Mouse (Mus musculus): ENCODE data around the gene Il5.

The Il5 gene
- long read RNA-seq, experiment 1, result 0 reads
- long read RNA-seq, experiment 2, result 0 reads

DNA sequence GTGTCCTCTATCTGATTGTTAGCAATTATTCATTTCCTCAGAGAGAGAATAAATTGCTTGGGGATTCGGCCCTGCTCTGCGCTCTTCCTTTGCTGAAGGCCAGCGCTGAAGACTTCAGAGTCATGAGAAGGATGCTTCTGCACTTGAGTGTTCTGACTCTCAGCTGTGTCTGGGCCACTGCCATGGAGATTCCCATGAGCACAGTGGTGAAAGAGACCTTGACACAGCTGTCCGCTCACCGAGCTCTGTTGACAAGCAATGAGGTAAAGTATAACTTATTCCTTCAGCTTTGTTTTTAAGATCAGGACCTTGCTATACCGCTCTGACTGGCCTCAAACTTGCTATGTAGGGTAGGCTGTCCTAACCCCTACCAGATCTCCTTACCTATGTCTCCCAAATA, at the start of gene Il5:
Gene Il5 (plus strand): TSS at position 80 of the 400 bp plus-strand sequence.
- intact Hi-C loops (cut with DNase I), result no loop called here

DNA sequence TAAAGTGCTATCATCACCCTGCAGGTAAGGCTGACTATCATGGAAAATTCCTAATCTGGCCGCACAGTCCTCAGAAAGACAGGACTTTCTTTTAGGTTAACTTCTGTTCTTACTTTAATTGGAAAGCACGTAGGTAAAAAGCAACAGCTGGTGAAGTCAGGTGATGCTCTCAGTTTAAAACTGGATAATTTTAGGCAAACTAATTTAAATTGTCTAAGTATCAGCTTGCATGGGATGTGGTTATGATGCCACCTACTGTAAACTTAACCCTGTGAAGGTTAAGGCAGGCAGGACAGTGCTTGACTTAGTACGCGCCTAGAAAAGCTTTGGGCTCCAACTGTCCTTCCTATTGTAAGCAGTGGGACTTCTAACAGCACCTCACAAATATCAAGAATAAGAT, 49.2 kb upstream of the Il5 start:
- intact Hi-C loops (cut with DNase I), result no loop called here

DNA sequence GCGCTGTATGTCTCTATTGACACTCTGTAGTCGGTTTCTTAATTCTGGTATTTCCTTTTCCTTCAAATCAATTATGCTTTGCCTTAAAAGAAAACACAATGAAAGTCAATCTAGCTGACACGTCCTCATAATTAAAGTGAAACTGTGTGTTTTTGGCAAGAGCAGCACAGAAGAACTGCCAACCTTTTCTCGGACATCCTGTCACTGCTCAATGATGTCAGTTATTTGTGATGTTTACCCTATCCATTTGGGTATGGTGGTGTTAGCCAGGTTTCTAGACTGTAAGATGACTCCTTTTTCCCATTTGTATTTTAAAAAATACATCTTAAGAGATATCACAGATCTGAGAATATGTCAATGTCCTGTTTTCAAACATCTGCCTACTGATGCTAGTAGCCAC, 40.5 kb upstream of the Il5 start:
- intact Hi-C loops (cut with DNase I), result no loop called here

DNA sequence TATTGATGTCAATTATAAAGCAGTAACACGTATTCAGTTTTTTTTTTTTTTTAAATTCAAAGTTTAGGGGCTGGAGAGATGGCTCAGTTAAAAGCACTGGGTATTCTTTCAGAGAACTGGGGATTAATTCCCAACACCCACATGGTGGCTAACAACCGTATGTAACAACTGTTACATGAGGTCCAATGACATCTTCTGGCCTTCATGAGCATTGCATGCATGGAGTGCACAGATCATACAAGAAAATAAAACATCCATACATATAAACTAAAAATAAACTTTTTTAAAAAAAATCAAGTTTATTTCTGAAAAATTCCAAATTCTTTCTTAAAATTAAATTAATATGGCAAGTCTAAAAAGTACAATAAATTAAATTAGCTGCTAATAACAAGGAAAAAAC, 38.9 kb upstream of the Il5 start:
- intact Hi-C loops (cut with DNase I), result no loop called here

DNA sequence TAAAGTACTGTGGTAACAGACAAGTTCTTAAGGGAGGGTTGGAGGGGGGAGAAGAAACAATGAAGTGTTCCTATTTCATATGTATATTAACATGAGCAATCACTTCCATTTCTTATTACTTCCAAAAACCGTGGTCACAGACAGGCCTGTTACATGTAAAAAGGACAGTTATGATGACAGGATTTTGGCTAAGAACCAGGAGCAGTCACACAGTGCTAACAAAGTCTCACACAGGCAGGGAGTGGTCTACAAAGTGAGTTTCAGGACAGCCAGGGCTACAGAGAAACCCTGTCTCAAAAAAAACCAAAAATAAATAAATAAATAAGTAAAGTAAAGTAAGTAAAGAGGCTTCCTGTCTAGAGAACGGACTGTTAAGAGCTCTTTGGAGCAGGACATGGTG, 38.4 kb upstream of the Il5 start:
- intact Hi-C loops (cut with DNase I), result no loop called here

DNA sequence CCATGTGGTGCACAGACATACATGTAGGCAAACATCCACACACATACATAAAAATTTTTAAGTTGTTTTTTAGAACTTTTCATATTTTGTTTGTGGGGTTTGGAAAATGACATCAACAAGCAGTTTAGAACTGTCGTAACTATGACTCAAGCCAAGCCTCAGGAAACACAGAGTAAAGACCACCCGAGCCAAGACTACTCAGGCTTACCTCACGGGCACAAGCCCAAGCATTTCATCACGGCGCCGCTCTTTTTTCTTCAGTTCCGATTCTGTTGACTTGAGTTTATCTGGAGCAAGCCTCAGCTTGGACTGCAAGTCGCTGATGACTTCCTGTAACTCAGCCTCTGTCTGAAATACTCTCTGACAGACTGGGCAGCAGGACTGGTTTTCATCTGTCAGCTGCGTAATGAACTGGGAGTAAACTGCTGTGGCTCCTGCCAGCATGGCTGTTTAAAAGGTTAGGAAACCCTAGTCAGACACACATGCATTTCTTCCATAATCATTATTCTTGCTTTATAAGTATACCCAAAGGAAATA, 37.5 kb upstream of the Il5 start:
- intact Hi-C loops (cut with DNase I), result no loop called here

DNA sequence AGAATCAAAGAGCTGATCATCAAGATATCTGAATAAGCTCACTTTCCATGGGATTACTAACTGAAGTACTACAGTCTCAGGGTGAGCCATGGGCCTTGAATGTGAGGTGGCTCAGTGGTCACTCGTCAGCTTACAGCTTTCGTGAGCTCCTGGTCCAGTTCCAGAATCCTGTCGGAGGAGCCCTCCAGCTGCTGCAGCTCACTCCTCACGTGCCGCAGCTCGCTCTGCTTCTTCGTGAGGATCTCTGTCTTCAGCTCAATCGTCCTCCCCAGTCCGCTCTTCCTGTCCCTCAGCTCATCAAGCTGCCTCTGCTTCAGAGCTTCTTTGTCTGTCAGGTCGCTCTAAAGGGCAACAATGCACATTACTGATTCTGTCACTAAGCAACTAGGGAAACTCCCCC, 28.6 kb upstream of the Il5 start:
- intact Hi-C loops (cut with DNase I), result no loop called here

DNA sequence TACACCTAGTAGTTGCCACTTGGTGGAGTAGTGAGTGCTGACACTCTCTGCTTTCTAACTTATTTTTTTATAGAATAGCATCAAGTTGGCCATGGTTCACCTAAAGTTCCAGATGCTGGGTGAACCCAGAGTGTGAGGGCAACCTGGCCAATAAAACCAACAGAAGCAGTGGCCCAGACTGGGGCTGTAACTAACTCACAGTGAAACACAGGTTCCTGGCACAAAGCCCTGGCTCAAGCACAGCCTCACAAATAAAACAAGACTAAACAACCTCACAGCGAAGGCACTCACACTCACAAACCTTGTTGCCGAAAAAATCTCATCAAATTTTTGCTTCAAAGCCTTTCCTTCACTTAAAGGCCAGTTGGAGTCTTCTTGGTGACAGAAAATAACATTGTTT, 22.1 kb upstream of the Il5 start:
- intact Hi-C loops (cut with DNase I), result no loop called here

DNA sequence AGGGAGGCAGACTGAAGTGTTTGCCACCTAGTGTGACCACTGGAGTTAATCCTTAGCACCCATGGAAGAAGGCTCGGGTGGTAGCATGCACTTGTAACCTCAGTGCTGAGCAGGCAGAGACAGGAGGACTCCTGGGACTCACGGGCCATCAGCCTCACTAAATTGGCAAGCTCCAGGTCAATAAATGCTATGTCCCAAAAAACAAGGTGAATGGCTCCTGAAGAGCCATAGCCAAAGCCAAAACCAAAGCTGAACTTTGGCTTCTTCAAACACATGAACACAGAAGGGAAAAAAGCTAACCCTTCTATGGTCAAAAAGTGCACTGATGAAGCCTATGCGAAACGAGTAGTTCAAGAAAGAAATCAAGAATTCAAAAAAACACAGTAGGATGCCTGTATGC, 21.2 kb upstream of the Il5 start:
- intact Hi-C loops (cut with DNase I), result no loop called here

DNA sequence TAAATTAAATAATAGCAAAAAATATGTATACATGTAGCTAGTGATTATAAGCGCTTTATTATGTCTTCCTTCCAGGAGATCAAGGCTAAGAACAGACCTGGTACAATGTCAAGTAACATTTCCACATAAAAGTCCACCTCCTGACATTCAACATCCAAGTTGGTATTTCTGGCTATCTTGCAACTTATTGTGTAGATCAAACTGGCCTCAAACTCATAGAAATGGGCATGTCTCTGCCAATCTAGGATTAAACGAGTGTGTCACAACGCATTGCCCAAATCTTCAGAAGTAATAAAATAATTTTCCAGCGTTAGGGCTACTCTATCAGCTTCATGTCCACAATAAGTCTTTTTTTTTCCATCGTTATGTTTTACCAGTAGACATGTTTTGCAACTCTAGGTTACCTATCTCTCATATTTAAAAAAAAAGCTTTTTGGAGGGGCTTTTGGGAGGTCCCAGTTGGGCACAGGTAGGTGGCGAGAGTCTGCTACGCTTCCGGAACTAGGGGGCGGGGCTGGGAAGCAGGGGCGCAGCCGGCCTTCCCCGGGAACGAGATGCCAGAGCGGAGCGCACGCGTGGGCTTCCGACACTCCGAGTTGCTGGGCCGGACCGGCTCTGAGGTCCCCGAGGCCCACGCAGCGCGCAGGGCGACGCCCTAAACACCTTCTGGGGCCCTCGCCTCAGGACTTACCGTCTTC, 14.2 kb upstream of the Il5 start:
- intact Hi-C loops (cut with DNase I), result no loop called here

DNA sequence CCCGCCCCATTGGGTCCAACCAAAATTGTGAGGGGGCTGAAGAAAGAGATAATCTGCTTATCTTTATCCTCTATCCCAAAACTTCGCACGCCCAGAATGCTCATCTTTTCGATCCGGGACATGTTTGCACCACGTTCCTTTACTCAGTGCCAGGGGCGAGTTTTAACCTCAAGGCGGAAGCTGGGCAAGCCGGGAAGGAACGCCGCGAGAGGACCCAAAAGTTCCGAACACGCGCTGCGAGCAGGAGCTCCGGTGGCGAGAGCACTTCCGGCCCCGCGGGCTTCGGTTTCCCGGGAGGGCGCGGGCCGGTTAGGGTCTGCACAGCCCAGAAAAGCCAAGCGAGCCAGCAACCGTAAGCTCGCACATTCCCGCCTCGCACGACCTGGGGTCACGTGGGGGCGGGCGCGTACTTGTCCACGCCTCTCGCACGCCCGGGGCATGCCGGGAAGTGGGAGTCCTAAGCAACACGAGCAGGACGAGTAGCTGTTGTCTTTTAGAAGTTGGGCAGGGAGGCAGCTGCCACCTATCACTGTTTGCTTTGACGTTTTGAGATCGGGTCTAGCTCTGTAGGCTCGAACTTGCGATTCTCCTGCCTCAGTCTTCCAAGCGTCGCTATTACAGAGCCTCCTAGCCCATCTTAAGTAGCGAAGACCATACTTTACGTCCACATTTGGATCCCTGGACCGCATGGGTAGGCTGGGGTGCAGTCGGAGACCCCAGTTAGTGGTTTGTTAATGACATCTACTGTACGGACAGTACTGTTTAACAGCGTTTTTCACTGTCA, 13.5 kb upstream of the Il5 start, which contains the start of gene Rad50:
Gene Rad50 (minus strand): TSS at position 386 of the 784 bp plus-strand sequence.
- intact Hi-C loops (cut with DNase I), result no loop called here

DNA sequence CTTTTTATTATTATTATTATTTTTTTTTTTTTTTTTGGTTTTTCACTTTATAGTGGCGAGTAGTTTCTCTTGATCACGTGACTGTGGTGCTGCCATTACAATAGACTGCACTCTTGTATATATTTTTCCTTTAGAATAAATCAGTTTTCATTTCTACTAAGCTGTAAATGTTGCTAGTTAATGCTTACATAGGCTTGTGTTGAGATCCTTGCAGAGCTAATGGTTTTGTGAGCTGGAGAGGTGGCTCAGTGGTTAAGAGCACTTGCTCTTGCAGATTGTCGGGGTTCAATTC, 12.9 kb upstream of the Il5 start:
- intact Hi-C loops (cut with DNase I), result no loop called here

DNA sequence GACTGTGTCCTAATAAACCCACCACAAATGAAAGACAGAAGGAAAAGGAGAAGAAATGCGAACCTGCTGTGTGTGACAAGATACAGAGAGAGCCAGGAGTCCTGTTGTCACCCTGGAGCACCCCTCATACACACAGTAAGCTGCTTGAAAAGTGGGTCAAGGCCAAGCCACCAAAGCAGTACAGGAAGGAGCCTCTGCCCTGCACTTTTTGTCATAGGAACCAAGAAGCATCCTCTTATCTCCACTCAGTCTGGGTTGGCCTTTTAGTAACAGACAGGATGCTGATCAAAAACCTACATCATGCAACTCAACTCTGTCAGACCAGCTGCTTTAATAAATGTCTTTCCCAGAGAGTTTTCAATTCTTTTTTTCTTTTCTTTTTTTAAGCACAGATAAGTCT, 893 bp upstream of the Il5 start:
- intact Hi-C loops (cut with DNase I), result no loop called here

DNA sequence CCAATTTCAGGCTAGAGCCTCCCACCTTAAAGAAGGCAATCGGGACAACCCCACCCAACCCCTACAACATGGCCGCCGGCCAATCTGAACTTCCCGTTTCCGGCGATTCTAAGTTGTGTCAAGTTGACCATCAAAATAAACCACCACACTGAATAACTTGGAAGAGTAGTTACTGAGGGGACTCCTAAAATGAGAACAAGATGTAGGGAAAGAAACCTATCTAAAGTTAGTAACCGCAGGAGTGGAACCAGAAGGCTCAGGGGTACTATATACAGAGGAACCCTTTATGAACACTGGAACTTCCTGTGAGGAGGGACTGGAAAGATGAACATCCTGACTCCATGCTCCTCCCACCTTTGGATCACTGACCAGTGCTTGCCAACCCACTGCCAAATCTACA, 10.9 kb downstream of the Il5 start:
- intact Hi-C loops (cut with DNase I), result loop anchor here (10.0 kb wide), 1 partner anchor 257 kb away; the partner anchor contains the start of gene Gm9837

DNA sequence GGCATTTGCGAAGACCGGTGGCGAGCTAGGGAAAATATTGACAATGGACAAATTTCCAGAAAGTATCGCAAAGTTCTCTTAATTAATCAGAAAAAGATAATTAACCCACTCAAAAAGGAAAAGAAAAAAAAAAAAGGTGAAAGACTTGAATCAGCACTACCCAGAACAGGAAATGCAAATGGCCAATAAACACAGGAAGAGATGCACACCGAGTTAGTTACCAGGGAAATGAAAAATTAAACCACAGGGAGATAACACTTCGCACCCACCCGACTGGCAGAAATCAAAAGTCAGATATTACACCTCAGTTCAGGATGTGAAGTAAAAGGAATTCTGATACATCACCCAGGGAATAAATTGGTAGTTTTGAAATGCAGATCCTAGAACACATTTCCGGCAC, 11.7 kb downstream of the Il5 start:
- intact Hi-C loops (cut with DNase I), result loop anchor here (10.0 kb wide), 1 partner anchor 257 kb away; the partner anchor contains the start of gene Gm9837

DNA sequence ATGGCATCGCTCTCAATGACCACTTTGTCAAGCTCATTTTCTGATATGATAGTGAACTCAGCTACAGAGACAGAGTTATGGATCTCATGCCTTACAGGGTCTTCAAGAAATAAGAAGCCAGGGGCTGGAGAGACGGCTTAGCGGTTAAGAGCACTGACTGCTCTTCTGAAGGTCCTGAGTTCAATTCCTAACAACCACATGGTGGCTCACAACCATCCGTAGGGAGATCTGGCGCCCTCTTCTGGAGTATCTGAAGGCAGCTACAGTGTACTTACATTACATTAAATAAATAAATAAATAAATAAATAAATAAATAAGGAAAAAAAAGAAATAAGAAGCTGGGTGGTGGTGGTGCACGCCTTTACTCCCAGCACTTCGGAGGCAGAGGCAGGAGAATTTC, 13.2 kb downstream of the Il5 start:
- intact Hi-C loops (cut with DNase I), result loop anchor here (10.0 kb wide), 1 partner anchor 259 kb away; the partner anchor contains the start of gene Gm9837

DNA sequence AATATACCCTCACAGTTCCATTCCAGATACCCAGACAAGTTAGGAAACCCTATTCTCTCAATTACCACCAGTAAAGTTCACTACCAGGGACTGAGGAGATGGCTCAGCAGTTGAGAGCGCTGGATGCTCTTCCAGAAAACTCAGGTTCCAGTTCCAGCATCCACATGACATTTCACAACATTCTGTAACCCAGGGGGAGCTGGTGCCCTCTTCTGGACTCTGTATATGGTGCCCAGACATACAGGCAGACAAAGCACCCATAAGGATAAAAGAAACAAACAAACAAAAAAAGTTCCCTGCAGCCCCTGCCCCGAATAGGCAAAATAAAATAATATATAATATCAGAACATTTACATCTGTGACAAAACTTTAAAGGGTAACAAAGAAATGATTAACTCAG, 13.8 kb downstream of the Il5 start:
- intact Hi-C loops (cut with DNase I), result loop anchor here (10.0 kb wide), 1 partner anchor 260 kb away; the partner anchor contains the start of gene Gm9837

DNA sequence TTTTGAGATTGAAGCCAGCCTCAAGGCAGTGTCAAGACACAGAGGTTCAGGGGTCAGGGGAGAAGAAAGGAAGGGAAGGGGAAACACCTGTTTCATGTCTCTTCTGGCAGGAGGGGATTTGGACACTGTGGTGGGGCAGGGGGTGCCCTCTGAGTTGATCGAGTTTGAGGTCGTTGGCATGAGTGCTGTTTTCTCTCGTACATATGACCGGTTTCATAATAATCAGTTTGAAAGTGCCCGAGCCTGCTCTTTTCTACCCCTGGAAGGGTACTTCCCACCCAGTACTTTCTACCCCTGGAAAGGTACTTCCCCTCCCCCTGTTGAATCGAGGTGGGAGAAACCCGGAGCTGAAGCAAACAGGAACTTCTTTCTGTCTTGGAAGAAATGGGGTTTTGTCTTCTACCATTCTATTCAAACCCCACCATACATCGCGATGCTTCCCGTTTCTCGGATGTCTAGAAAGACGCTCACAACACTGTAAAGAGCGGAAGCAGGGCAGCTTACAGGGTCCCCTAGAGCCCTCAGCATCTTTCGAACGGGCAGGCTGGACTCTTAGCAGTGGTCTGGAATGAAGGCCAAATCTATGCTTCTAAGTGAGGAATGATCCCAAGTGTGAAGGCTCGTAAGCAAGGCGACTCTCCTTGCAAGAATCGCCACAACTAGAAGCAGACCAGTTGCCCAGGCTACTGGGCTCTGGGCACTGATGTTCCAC, 14.5 kb downstream of the Il5 start:
- intact Hi-C loops (cut with DNase I), result loop anchor here (5.0 to 10.0 kb wide), 2 partner anchors 122 to 260 kb away; partner anchors contain the start of genes Gm12216 and Gm9837

DNA sequence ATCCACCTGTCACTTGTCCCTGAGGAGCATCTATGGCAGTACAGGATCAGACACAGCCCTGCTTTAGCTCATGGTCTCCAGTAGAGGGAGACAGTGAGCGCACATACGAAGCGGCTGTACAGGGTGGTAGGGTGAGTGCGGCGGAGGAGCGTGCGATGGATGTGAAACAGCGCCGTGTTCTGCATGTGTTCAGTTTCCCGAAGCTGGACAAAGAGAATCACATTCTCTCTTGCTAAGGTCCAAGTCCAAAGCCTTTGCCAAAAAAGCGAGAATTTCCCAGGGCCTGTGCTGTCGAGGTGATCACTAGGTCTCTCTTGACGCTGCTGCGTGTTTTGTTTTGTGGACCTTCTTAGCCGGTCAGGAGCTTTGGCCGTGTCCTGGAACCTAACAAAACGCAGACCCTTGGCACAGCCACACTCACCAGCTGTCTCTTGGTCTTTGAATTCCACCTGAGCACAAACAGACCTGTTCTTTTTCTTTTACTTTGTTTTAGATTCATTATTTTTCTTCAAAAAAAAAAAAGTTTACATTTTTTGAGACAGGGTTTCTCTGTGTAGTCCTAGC, 15.2 kb downstream of the Il5 start:
- intact Hi-C loops (cut with DNase I), result loop anchor here (5.0 to 10.0 kb wide), 2 partner anchors 122 to 261 kb away; partner anchors contain the start of genes Gm12216 and Gm9837

DNA sequence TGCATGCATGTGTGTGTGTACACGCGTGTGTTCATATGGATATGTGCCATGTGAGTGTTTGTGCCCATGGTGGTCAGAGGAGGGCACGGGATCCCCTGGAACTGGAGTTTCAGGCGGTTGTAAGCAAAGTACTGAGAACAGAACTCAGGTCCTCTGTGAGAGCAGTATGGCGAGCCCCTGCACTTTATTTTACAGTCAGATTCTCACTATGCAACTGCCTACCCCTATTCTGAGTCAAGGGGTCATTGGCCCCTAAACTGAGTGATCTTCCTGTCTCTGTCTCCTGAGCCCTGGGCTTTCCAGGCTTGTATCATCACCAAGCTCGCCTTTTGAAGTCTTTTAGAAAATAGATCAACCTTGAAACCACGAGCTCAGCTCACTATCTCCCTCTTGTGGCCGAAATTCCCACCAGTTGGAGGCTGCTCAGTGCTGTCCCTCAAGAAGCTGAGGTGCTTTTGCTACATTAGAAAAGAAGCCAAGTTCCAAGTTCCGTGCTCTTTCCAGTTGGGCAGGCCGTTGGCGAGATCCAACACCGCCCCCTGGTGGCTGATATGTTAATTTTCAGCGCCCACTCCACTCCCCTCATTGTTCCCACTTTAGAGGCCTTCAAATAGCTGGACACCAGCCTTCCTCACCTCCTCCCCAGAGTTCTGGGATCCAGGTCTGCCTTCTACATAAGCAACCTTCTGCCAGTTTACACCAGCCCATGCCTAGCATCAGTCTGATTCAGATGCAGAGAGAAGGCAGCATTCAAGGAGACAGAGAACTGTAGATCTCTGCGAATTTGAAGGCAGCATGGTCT, 16.4 kb downstream of the Il5 start:
- intact Hi-C loops (cut with DNase I), result loop anchor here (5.0 to 10.0 kb wide), 2 partner anchors 120 to 262 kb away; partner anchors contain the start of genes Gm12216 and Gm9837
